Mouse (Mus musculus): ENCODE measurements around the gene C1qa. TPM values are rescaled to one million over a fixed set of nuclear protein-coding genes. Genes with fewer than 3 reads are reported as not detected.

The C1qa gene
- polyA plus RNA-seq, 1 experiment = 5.2 TPM

- no peaks in the 10 kb centered on the region for H3K27me3 ChIP-seq (ENCODE audit: control insufficient read depth, insufficient read depth, low read length)
- no peaks in the 10 kb centered on the region for H3K4me1 ChIP-seq (ENCODE audit: control insufficient read depth, insufficient read depth, low read length)
- no peak overlapping the region for H3K27ac ChIP-seq (ENCODE audit: control insufficient read depth, insufficient read depth, low read depth, low read length)
- no peaks in the 10 kb centered on the region for H3K36me3 ChIP-seq (ENCODE audit: control insufficient read depth, insufficient read depth, low read length)
- TF ChIP-seq POLR2A (IDR thresholded peaks at IDR 0.05; ENCODE audit: control insufficient read depth, low read depth, low read length) (no peak), CTCF (IDR thresholded peaks at IDR 0.05; ENCODE audit: control insufficient read depth, insufficient read depth, insufficient replicate concordance, low read depth, low read length) (no peak)
- H3K4me3 ChIP-seq (ENCODE audit: control insufficient read depth, low read depth, low read length) = no peak overlapping the region
Measured at GRCm38 (mm10) chr4:136917165-136917524, 18.5 kb upstream of the C1qa start.

- no peak overlapping the region for H3K27ac ChIP-seq (ENCODE audit: control insufficient read depth, insufficient read depth, low read depth, low read length)
Measured at GRCm38 (mm10) chr4:136916359-136917164, 18.0 kb upstream of the C1qa start.

DNA sequence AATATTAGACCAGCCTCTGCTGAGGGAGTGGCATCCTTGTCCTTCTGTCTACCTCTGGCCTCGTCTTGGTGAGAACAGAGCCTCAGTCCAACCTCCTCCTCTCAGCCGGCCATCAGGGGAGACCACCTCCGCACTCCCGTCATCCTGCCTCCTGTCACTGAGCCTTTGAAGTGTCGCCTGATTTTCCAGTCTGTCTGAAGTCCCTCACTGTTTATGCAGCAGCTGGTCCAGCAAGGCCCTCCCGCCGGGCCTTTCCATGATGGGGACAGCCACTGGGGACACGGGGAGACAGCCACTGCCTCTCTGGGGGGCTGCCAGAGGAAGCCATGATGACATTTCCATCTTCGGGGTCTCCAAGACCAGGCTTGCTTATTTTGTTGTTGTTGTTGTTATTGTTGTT lies 14.2 kb upstream of the C1qa start:
- Histone ChIP-seq H3K27me3 (ENCODE audit: control insufficient read depth, insufficient read depth, low read length) (no peaks in the 10 kb centered on the region), H3K4me1 (ENCODE audit: control insufficient read depth, insufficient read depth, low read length) (no peaks in the 10 kb centered on the region), H3K27ac (ENCODE audit: control insufficient read depth, insufficient read depth, low read depth, low read length) (no peak overlapping the region), H3K36me3 (ENCODE audit: control insufficient read depth, insufficient read depth, low read length) (no peaks in the 10 kb centered on the region), H3K4me3 (ENCODE audit: control insufficient read depth, low read depth, low read length) (no peak overlapping the region)
- TF ChIP-seq CTCF (IDR thresholded peaks at IDR 0.05; ENCODE audit: control insufficient read depth, insufficient read depth, insufficient replicate concordance, low read depth, low read length) (no peak), POLR2A (IDR thresholded peaks at IDR 0.05; ENCODE audit: control insufficient read depth, low read depth, low read length) (no peak)

More at GRCm38 (mm10) chr4:136916359-136917164, 18.0 kb upstream of the C1qa start:
- Histone ChIP-seq H3K4me3 (ENCODE audit: control insufficient read depth, low read depth, low read length) (no peak overlapping the region), H3K36me3 (ENCODE audit: control insufficient read depth, insufficient read depth, low read length) (no peaks in the 10 kb centered on the region), H3K27me3 (ENCODE audit: control insufficient read depth, insufficient read depth, low read length) (no peaks in the 10 kb centered on the region), H3K4me1 (ENCODE audit: control insufficient read depth, insufficient read depth, low read length) (no peaks in the 10 kb centered on the region)
- no peak for TF ChIP-seq POLR2A (IDR thresholded peaks at IDR 0.05; ENCODE audit: control insufficient read depth, low read depth, low read length)
- TF ChIP-seq CTCF (IDR thresholded peaks at IDR 0.05; ENCODE audit: control insufficient read depth, insufficient read depth, insufficient replicate concordance, low read depth, low read length) = no peak

DNA sequence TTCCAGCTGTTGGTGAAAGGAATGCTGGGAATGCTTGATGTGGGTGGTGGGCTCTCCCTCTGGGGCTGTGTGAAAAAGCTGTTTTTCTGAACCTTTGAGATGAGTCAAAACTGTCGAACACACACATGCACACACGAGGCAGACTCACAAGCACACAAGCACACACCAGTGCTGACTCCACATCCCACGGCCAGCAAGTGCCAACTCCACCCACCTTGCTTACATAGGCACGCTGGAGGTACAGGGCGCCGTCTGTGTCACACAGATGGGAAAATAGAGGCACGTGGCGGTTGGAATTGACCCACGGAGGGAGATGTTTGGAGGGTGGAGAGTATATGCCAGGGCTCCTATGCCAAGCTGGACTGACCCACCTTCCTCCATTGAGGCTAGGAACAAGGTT lies 13.2 kb upstream of the C1qa start:
- Histone ChIP-seq H3K36me3 (ENCODE audit: control insufficient read depth, insufficient read depth, low read length) (no peaks in the 10 kb centered on the region), H3K4me3 (ENCODE audit: control insufficient read depth, low read depth, low read length) (no peak overlapping the region), H3K27ac (ENCODE audit: control insufficient read depth, insufficient read depth, low read depth, low read length) (no peak overlapping the region), H3K4me1 (ENCODE audit: control insufficient read depth, insufficient read depth, low read length) (no peaks in the 10 kb centered on the region), H3K27me3 (ENCODE audit: control insufficient read depth, insufficient read depth, low read length) (no peaks in the 10 kb centered on the region)
- TF ChIP-seq POLR2A (IDR thresholded peaks at IDR 0.05; ENCODE audit: control insufficient read depth, low read depth, low read length) (no peak), CTCF (IDR thresholded peaks at IDR 0.05; ENCODE audit: control insufficient read depth, insufficient read depth, insufficient replicate concordance, low read depth, low read length) (no peak)

DNA sequence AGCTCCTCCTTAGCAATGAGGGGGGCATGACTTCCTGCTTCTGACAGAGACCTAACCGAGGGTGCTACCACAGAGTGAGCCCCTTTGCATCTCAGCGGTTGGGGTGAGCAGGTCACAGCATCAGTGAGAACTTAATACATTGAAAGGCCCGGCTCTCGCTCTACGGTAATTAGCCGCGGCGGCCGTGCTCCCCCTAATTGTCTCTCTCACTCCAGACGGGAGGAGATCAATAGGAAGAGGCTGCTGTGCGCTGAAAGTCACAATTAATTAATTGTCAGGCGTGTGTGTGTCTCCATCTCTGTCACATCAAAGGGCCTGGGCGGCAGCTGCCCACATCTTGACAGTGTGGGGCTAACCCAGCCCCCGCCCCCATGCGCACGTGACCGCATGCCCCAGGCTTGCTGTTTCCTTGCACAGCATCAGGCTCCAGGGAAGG lies 12.6 kb upstream of the C1qa start:
- no peak for TF ChIP-seq CTCF (IDR thresholded peaks at IDR 0.05; ENCODE audit: control insufficient read depth, insufficient read depth, insufficient replicate concordance, low read depth, low read length)
- no peak for TF ChIP-seq POLR2A (IDR thresholded peaks at IDR 0.05; ENCODE audit: control insufficient read depth, low read depth, low read length)
- Histone ChIP-seq H3K27me3 (ENCODE audit: control insufficient read depth, insufficient read depth, low read length) (no peaks in the 10 kb centered on the region), H3K27ac (ENCODE audit: control insufficient read depth, insufficient read depth, low read depth, low read length) (no peak overlapping the region), H3K4me3 (ENCODE audit: control insufficient read depth, low read depth, low read length) (no peak overlapping the region), H3K4me1 (ENCODE audit: control insufficient read depth, insufficient read depth, low read length) (no peaks in the 10 kb centered on the region), H3K36me3 (ENCODE audit: control insufficient read depth, insufficient read depth, low read length) (no peaks in the 10 kb centered on the region)

DNA sequence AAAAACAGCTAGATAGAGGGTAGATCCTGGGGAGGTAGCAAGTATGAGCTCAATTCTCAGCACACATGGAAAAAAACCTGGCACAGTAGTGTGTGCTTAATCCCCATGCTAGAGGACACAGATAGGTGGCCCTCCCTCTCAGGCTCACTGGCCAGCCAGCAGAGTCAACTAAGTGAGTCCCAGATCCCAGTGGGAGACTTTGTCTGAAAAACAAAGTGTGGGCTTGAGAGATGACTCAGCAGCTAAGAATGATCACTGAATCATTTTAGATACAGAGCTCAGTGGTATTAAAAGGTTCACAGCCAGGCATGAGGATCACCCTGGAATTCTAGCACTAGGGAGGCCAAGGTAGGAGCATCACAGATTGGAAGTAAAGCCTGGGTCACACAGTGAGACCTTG lies 9.2 kb upstream of the C1qa start:
- Histone ChIP-seq H3K36me3 (ENCODE audit: control insufficient read depth, insufficient read depth, low read length) (no peaks in the 10 kb centered on the region), H3K27ac (ENCODE audit: control insufficient read depth, insufficient read depth, low read depth, low read length) (no peak overlapping the region), H3K4me1 (ENCODE audit: control insufficient read depth, insufficient read depth, low read length) (no peaks in the 10 kb centered on the region), H3K4me3 (ENCODE audit: control insufficient read depth, low read depth, low read length) (no peak overlapping the region), H3K27me3 (ENCODE audit: control insufficient read depth, insufficient read depth, low read length) (no peaks in the 10 kb centered on the region; the same call in 1 of the 2 replicates)
- TF ChIP-seq POLR2A (IDR thresholded peaks at IDR 0.05; ENCODE audit: control insufficient read depth, low read depth, low read length) (no peak), CTCF (IDR thresholded peaks at IDR 0.05; ENCODE audit: control insufficient read depth, insufficient read depth, insufficient replicate concordance, low read depth, low read length) (no peak)

GRCm38 (mm10) chr4:136907033-136907432 lies 8.4 kb upstream of the C1qa start:
- Histone ChIP-seq H3K27ac (ENCODE audit: control insufficient read depth, insufficient read depth, low read depth, low read length) (no peak overlapping the region), H3K4me3 (ENCODE audit: control insufficient read depth, low read depth, low read length) (no peak overlapping the region), H3K27me3 (ENCODE audit: control insufficient read depth, insufficient read depth, low read length) (no peaks in the 10 kb centered on the region; the same call in 1 of the 2 replicates), H3K4me1 (ENCODE audit: control insufficient read depth, insufficient read depth, low read length) (no peaks in the 10 kb centered on the region), H3K36me3 (ENCODE audit: control insufficient read depth, insufficient read depth, low read length) (no peaks in the 10 kb centered on the region)
- TF ChIP-seq POLR2A (IDR thresholded peaks at IDR 0.05; ENCODE audit: control insufficient read depth, low read depth, low read length) (no peak), CTCF (IDR thresholded peaks at IDR 0.05; ENCODE audit: control insufficient read depth, insufficient read depth, insufficient replicate concordance, low read depth, low read length) (peak; percentile 90; the same call in 1 of the 2 replicates)

All from testis, adult 2 months (tissue).